18 mouse cellular contexts compared by ENCODE assay signal in the genomic region with DNA sequence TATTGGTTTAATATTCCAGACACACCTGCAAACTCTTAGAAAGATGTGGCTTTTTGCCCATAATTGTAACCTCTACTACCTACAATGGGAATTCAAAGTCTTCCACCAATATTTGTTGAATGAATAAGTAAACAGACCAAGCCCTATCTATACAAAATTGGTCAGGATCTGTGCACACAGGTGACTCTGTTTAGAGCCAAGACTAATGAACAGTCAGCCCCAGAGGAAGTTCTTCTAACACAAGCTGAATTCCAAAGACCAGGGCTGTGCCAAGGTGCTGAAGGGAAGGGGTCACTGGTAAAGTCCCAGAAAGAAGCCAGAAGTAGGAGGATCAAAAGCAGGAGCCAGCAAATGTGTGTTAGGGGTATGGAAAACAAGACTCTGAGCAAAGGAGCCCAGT. TPM values are rescaled to one million over a fixed set of nuclear protein-coding genes. Genes with fewer than 3 reads are reported as not detected.
"Had no signal": no experiment of that assay in that cellular context is flagged by ENCODE, and none has a peak within 500 bp of the region (broad histone marks: within the 10 kb centered on the region; RNA-seq: fewer than 3 reads in every experiment).

No protein-coding gene starts in this region.

- H3K4me3 ChIP-seq: layer of hippocampus, adult 2 months; midbrain, embryonic 13.5 days had no signal

- H3K36me3 ChIP-seq: limb, embryonic 10.5 days; limb, embryonic 13.5 days; midbrain, embryonic 13.5 days had no signal

- H3K27ac ChIP-seq: kidney, postnatal 0 days; layer of hippocampus, adult 2 months; limb, embryonic 10.5 days; limb, embryonic 13.5 days; liver, embryonic 14.5 days; macrophage; midbrain, embryonic 13.5 days had no signal

- DNase-seq: kidney, adult 2 months; kidney, postnatal 25 days; layer of hippocampus, adult 9-11 months; liver; liver, postnatal 0 days; lung, postnatal 14 days; right cerebral cortex, adult 18-20 months; right cerebral cortex, postnatal 14 days; right cerebral cortex, postnatal 4 days; thymus, postnatal 25 days had no signal

- ATAC-seq: intestine, postnatal 0 days; liver, postnatal 0 days had no signal

- H3K9ac ChIP-seq: limb, embryonic 13.5 days; liver, embryonic 14.5 days; liver, postnatal 0 days; midbrain, embryonic 13.5 days had no signal

- H3K9me3 ChIP-seq: limb, embryonic 10.5 days; midbrain, embryonic 13.5 days had no signal

RNA-seq across cellular contexts. Expression of gene Homer2, which starts 0.8 kb away (rescaled TPM):
- polyA plus RNA-seq: macrophage had no signal
